Mouse (Mus musculus) central nervous system, embryonic 14 days (tissue): Measurements from ENCODE around the gene Epha2. TPM values are rescaled to one million over a fixed set of nuclear protein-coding genes. Genes with fewer than 3 reads are reported as not detected.

ENCODE experiments used
- polyA plus RNA-seq: library from polyadenylated mRNA; depleted of rRNA; stranded (reverse); fragments of >200 nt; gene quantifications from 2 replicates; pipeline ENCODE4 v1.2.3, GENCODE M21; 2012; rRNA removed

Epha2 gene
- 4.2 and 5.9 TPM in 2 replicates for polyA plus RNA-seq

DNA sequence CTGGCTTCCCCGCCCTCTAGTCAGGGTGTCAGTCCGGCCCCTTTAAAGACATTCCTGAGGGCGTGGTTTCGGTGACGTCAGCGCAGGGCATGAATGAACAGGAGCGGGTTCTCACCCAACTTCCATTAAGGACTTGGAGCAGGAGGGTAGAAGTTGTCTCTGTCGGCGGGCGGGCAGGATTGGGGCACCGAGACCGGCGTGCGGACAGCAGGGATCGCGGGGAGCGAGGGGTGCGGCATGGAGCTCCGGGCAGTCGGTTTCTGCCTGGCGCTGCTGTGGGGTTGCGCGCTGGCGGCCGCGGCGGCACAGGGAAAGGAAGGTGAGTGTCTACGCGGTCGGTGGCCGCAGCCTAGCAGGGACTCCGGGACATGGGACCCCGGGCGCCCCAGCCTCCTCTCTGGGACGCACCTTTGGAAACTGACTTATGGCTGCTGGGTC, at the start of gene Epha2:
TSS of gene Epha2 (plus strand) at position 125 of the 438 bp plus-strand sequence.

DNA sequence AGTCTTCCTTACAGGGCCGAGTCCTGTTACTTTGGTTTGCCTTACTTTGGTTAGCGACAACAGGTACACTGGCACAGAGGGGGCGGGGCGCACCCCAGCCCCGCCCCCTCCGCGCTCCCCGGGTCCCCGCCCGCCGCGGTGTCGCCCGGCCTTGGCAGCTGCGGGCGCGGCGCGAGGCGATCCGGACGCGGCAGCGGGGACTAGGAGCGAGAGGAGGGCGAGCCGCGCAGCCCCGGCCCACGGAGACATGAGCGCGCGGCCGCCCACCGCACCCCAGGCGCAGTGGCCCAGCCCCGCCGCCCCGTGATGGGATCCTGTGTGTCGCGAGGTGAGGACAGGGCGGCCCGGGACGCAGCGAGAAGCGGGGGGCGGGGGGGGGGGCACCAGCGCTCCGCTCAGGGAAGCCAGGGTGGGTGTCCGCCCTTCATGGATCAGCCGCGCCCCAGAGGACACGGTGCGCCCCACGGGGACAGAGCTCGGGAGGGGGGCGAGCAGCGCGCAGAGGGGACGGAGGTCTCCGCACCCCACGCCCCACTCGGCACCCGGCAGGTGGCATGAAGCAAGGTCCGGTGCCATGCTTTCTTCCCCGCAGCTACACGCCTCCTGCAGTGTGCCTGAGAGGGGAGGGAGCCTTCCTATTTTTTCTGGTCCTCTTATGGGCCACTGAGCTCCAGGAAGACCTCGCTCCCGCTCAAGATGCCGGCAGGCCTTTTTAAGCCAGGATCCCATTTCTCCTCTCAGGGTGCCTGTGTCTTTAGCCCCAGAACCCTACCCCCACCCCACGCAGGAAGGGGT, 67.2 kb downstream of the Epha2 start, which contains the start of gene Fam131c:
TSS of gene Fam131c (plus strand) at position 224 of the 795 bp plus-strand sequence.

Other genes with a start within 250 kb of the Epha2 start
- 37.7 and 38.0 TPM in 2 replicates for gene Crocc, start 240.7 kb upstream of the Epha2 start, polyA plus RNA-seq
- 56.3 and 65.6 TPM in 2 replicates for gene Necap2, start 222.9 kb upstream of the Epha2 start, polyA plus RNA-seq
- gene Spata21, start 212.9 kb upstream of the Epha2 start, polyA plus RNA-seq: 0.02 and 0.06 TPM in 2 replicates
- gene Szrd1, start 161.5 kb upstream of the Epha2 start, polyA plus RNA-seq: 35.4 and 41.9 TPM in 2 replicates
- 24.1 and 24.2 TPM in 2 replicates for gene Fbxo42, start 153.3 kb upstream of the Epha2 start, polyA plus RNA-seq
- gene Rsg1, start 87.3 kb upstream of the Epha2 start, polyA plus RNA-seq: 4.8 and 5.1 TPM in 2 replicates
- gene Arhgef19, start 61.7 kb upstream of the Epha2 start, polyA plus RNA-seq: 1.8 and 5.9 TPM in 2 replicates
- gene Fam131c, start 67.0 kb downstream of the Epha2 start, polyA plus RNA-seq: 14.2 and 15.6 TPM in 2 replicates
- 0.05 and 0.39 TPM in 2 replicates for gene Clcnka, start 97.5 kb downstream of the Epha2 start, polyA plus RNA-seq
- 0.02 and 0.23 TPM in 2 replicates for gene Clcnkb, start 114.8 kb downstream of the Epha2 start, polyA plus RNA-seq
- gene Hspb7, start 119.5 kb downstream of the Epha2 start, polyA plus RNA-seq: 0.07 and 0.61 TPM in 2 replicates
- gene Srarp, start 134.9 kb downstream of the Epha2 start, polyA plus RNA-seq: 0.35 and 0.53 TPM in 2 replicates
- 65.4 and 70.0 TPM in 2 replicates for gene Zbtb17, start 143.4 kb downstream of the Epha2 start, polyA plus RNA-seq
- 17.6 and 19.3 TPM in 2 replicates for gene Spen, start 237.4 kb downstream of the Epha2 start, polyA plus RNA-seq